Mouse (Mus musculus): Measurements from ENCODE around the gene Fam189b. TPM values are rescaled to one million over a fixed set of nuclear protein-coding genes. Genes with fewer than 3 reads are reported as not detected.

Gene Fam189b
- total and polyA plus RNA-seq, 2 experiments: 0.09 to 4.1 TPM

DNA sequence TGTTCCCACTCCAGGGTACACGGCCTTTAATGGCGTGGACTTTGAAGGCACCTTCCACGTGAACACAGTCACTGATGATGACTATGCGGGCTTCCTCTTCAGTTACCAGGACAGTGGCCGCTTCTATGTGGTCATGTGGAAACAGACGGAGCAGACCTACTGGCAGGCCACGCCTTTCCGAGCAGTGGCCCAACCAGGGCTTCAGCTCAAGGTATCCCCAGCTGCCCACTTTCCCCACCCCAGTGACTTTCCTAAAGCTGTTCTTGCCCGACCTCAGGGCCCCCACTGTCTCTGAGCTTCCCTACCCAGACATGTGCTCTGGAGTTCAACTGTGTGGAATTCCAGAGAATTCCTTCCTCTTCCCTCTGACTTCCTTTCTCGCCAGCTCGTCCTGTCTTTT, 41.9 kb downstream of the Fam189b start:
- Histone ChIP-seq H3K36me3 (ENCODE audit: control insufficient read depth, insufficient read depth, low read length) (no peaks in the 10 kb centered on the region), H3K79me2 (ENCODE audit: control insufficient read depth, insufficient read depth, low read length) (no peaks in the 10 kb centered on the region), H3K27ac (replicated peaks; ENCODE audit: insufficient read depth, low read depth, low read length) (no peak overlapping the region), H3K4me1 (ENCODE audit: control insufficient read depth, insufficient read depth, low read length) (peaks cover 3% of the 10 kb centered on the region; the same call in 1 of the 2 replicates), H3K9ac (ENCODE audit: low read depth, low read length) (no peak overlapping the region), H3K27me3 (ENCODE audit: control insufficient read depth, insufficient read depth, low read length) (0 out of 2 replicates have a peak, but pooled peaks cover 2% of the 10 kb centered on the region), H3K4me3 (ENCODE audit: insufficient read depth, low read depth, low read length) (no peak overlapping the region)
- no peak for DNase-seq (ENCODE audit: extremely low read depth, low read depth, low spot score)
- TF ChIP-seq POLR2A (IDR thresholded peaks at IDR 0.05; ENCODE audit: extremely low read depth, insufficient read depth, low read length) (no peak), CTCF (IDR thresholded peaks at IDR 0.05; ENCODE audit: low read depth, low read length) (no peak)
- WGBS: 88% methylated on average over 11 of the region's 11 CpGs

DNA sequence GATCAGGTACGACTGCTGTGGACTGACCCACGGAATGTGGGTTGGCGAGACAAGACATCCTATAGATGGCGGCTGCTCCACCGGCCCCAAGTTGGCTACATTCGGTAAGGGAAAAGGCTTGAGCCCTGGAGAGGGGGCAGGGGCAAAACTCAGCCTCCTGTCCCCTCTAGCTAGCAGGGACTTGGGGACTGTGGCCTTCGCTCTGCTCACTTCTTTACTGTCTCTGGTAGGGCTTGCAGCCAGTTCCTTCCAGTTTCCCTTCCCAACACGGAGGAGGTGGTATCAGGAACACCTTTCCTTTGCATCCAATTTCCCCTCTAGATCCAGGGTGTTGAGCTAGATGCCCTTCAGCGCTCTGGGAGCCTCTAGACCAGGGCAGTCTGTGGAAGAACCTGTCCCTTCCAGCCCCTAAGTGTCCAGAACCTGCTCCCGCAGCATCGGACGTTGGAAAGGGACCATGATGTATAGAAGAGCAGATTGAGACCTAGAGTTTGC, 42.4 kb downstream of the Fam189b start:
- no peaks in the 10 kb centered on the region for H3K79me2 ChIP-seq (ENCODE audit: control insufficient read depth, insufficient read depth, low read length)
- no peak overlapping the region for H3K27ac ChIP-seq (replicated peaks; ENCODE audit: insufficient read depth, low read depth, low read length)
- no peak for DNase-seq (ENCODE audit: extremely low read depth, low read depth, low spot score)
- TF ChIP-seq CTCF (IDR thresholded peaks at IDR 0.05; ENCODE audit: low read depth, low read length): no peak
- no peak for TF ChIP-seq POLR2A (IDR thresholded peaks at IDR 0.05; ENCODE audit: extremely low read depth, insufficient read depth, low read length)
- H3K4me3 ChIP-seq (ENCODE audit: insufficient read depth, low read depth, low read length): no peak overlapping the region
- H3K27me3 ChIP-seq (ENCODE audit: control insufficient read depth, insufficient read depth, low read length): 0 out of 2 replicates have a peak, but pooled peaks cover 2% of the 10 kb centered on the region
- no peaks in the 10 kb centered on the region for H3K36me3 ChIP-seq (ENCODE audit: control insufficient read depth, insufficient read depth, low read length)
- WGBS: 83% methylated on average over 12 of the region's 12 CpGs
- no peak overlapping the region for H3K9ac ChIP-seq (ENCODE audit: low read depth, low read length)
- peaks cover 3% of the 10 kb centered on the region; the same call in 1 of the 2 replicates for H3K4me1 ChIP-seq (ENCODE audit: control insufficient read depth, insufficient read depth, low read length)

DNA sequence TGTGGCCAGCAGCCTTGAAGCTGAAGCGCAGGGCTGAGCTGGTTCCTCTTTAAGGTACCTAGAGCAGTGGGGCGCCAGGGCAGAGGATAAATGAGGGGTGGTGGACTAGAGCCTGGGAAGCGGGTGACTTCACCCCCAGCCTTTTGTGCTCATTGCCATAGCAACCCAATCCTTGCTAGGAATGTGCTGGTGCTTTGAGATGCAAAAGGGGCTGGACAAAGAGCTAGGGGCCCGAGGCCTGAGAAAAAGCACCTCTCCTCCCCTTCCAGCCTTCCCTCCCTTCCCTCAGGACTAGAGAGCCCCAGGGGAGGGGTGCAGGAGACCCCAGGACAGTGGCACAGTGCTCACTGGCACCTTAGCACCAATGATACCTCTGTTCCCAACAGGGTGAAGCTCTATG, 43.0 kb downstream of the Fam189b start:
- WGBS: 87% methylated on average over 4 of the region's 4 CpGs
- DNase-seq (ENCODE audit: extremely low read depth, low read depth, low spot score): no peak
- 0 out of 2 replicates have a peak, but pooled peaks cover 2% of the 10 kb centered on the region for H3K27me3 ChIP-seq (ENCODE audit: control insufficient read depth, insufficient read depth, low read length)
- H3K9ac ChIP-seq (ENCODE audit: low read depth, low read length): no peak overlapping the region
- no peak overlapping the region for H3K27ac ChIP-seq (replicated peaks; ENCODE audit: insufficient read depth, low read depth, low read length)
- no peaks in the 10 kb centered on the region for H3K79me2 ChIP-seq (ENCODE audit: control insufficient read depth, insufficient read depth, low read length)
- H3K36me3 ChIP-seq (ENCODE audit: control insufficient read depth, insufficient read depth, low read length): no peaks in the 10 kb centered on the region
- H3K4me1 ChIP-seq (ENCODE audit: control insufficient read depth, insufficient read depth, low read length): peaks cover 3% of the 10 kb centered on the region; the same call in 1 of the 2 replicates
- H3K4me3 ChIP-seq (ENCODE audit: insufficient read depth, low read depth, low read length): no peak overlapping the region
- TF ChIP-seq POLR2A (IDR thresholded peaks at IDR 0.05; ENCODE audit: extremely low read depth, insufficient read depth, low read length) (no peak), CTCF (IDR thresholded peaks at IDR 0.05; ENCODE audit: low read depth, low read length) (no peak)

DNA sequence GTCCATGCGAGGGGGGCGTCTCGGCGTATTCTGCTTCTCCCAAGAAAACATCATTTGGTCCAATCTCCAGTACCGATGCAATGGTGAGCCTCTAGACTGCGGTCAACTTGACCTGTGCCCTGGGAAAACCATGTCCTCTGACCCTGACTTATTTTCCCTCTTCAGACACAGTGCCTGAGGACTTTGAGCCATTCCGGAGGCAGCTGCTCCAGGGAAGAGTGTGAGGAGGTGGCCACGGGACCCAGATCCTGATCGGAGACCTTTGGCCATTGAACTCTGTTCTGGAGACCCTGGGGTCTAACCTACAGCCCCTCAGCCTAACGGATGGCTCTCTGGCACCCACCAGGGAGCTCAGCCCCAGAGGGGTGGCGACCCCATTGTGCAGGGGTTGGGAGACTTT, 43.4 kb downstream of the Fam189b start:
- Histone ChIP-seq H3K79me2 (ENCODE audit: control insufficient read depth, insufficient read depth, low read length) (no peaks in the 10 kb centered on the region), H3K4me3 (ENCODE audit: insufficient read depth, low read depth, low read length) (no peak overlapping the region), H3K27me3 (ENCODE audit: control insufficient read depth, insufficient read depth, low read length) (0 out of 2 replicates have a peak, but pooled peaks cover 2% of the 10 kb centered on the region), H3K4me1 (ENCODE audit: control insufficient read depth, insufficient read depth, low read length) (peaks cover 3% of the 10 kb centered on the region; the same call in 1 of the 2 replicates), H3K9ac (ENCODE audit: low read depth, low read length) (no peak overlapping the region), H3K36me3 (ENCODE audit: control insufficient read depth, insufficient read depth, low read length) (no peaks in the 10 kb centered on the region), H3K27ac (replicated peaks; ENCODE audit: insufficient read depth, low read depth, low read length) (no peak overlapping the region)
- 68% methylated on average over 11 of the region's 11 CpGs for WGBS
- no peak for DNase-seq (ENCODE audit: extremely low read depth, low read depth, low spot score)
- TF ChIP-seq CTCF (IDR thresholded peaks at IDR 0.05; ENCODE audit: low read depth, low read length) (no peak), POLR2A (IDR thresholded peaks at IDR 0.05; ENCODE audit: extremely low read depth, insufficient read depth, low read length) (no peak)

DNA sequence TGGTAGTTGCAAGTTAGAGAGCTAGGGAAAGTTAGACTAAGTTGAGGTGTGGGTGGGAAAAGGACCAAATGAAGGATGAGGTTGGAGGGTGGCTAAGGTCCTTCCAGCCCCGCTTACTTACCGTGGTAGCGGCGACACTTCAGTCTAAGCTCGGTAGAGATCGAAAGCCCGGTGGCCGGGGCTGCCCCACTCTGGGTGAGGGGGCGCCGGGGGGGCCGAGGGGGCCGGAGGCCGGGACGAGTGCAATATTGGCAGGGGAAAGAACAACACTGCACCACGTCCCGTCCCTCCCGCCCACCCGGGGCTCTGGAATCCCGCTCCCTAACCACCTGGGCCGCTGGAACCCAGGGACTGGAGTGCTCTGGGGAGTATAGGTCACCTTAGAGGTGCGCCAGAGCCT, 44.0 kb downstream of the Fam189b start, which contains the start of gene Mtx1:
Mtx1 (minus strand) TSS at position 189 of the 400 bp plus-strand sequence.
- Histone ChIP-seq H3K36me3 (ENCODE audit: control insufficient read depth, insufficient read depth, low read length) (no peaks in the 10 kb centered on the region), H3K9ac (ENCODE audit: low read depth, low read length) (no peak within 1 kb of the TSS; the same call in 1 of the 2 replicates), H3K27me3 (ENCODE audit: control insufficient read depth, insufficient read depth, low read length) (0 out of 2 replicates have a peak, but pooled peaks cover 2% of the 10 kb centered on the region), H3K27ac (replicated peaks; ENCODE audit: insufficient read depth, low read depth, low read length) (no peak within 1 kb of the TSS), H3K4me3 (ENCODE audit: insufficient read depth, low read depth, low read length) (peak within 1 kb of the TSS; percentile 34; the same call in 1 of the 2 replicates), H3K4me1 (ENCODE audit: control insufficient read depth, insufficient read depth, low read length) (peaks cover 3% of the 10 kb centered on the region; the same call in 1 of the 2 replicates), H3K79me2 (ENCODE audit: control insufficient read depth, insufficient read depth, low read length) (no peaks in the 10 kb centered on the region)
- no peak for DNase-seq (ENCODE audit: extremely low read depth, low read depth, low spot score)
- TF ChIP-seq CTCF (IDR thresholded peaks at IDR 0.05; ENCODE audit: low read depth, low read length) (no peak), POLR2A (IDR thresholded peaks at IDR 0.05; ENCODE audit: extremely low read depth, insufficient read depth, low read length) (no peak)
- 24% methylated on average over 21 of the region's 21 CpGs for WGBS

All from liver, adult 2 months (tissue).